Mouse (Mus musculus): ENCODE results near the gene Ttc7. TPM values are rescaled to one million over a fixed set of nuclear protein-coding genes. Genes with fewer than 3 reads are reported as not detected.

Ttc7 gene
- total RNA-seq, 2 experiments from 2014 or later, result 14.7 to 16.7 TPM

GRCm38 (mm10) chr17:87391242-87391641, 108.6 kb downstream of the Ttc7 start:
- intact Hi-C loops (cut with DNase I), result loop anchor here (2.0 to 5.0 kb wide), 2 partner anchors 56 to 284 kb away; partner anchors contain the start of genes Calm2 and Socs5
- peak; percentile 61 to 66 for DNase-seq

GRCm38 (mm10) chr17:87397088-87397487, 114.4 kb downstream of the Ttc7 start:
- intact Hi-C loops (cut with DNase I), result no loop called here
- no peak for DNase-seq

- no peak for DNase-seq
- intact Hi-C loops (cut with DNase I), result no loop called here
Observed at GRCm38 (mm10) chr17:87402444-87402843, 119.8 kb downstream of the Ttc7 start.

- DNase-seq, result no peak
- intact Hi-C loops (cut with DNase I), result no loop called here
Observed at GRCm38 (mm10) chr17:87403462-87403861, 120.8 kb downstream of the Ttc7 start.

- intact Hi-C loops (cut with DNase I), result no loop called here
- DNase-seq, result no peak
Observed at GRCm38 (mm10) chr17:87405576-87405975, 122.9 kb downstream of the Ttc7 start.

GRCm38 (mm10) chr17:87406646-87407045, 124.0 kb downstream of the Ttc7 start:
- intact Hi-C loops (cut with DNase I), result no loop called here
- DNase-seq, result no peak

GRCm38 (mm10) chr17:87418082-87418481, 135.4 kb downstream of the Ttc7 start:
- DNase-seq, result no peak

GRCm38 (mm10) chr17:87427511-87427910, 144.8 kb downstream of the Ttc7 start, which contains the start of gene Stpg4:
Gene Stpg4 (minus strand): TSS chr17:87427741.
- no peak for DNase-seq
- intact Hi-C loops (cut with DNase I), result no loop called here

More at GRCm38 (mm10) chr17:87418082-87418481, 135.4 kb downstream of the Ttc7 start:
- intact Hi-C loops (cut with DNase I), result no loop called here

- intact Hi-C loops (cut with DNase I), result no loop called here
- DNase-seq, result no peak
Observed at GRCm38 (mm10) chr17:87429431-87429830, 146.7 kb downstream of the Ttc7 start.

Other genes with a start within 250 kb of the Ttc7 start
- gene Socs5, start 175.2 kb upstream of the Ttc7 start, total RNA-seq (2021), result 10 to 100 TPM; 25.6 to 29.4 TPM
- gene Mcfd2, start 17.0 kb upstream of the Ttc7 start, total RNA-seq (2021), result 10 to 100 TPM; 44.0 to 51.0 TPM
- gene Stpg4, start 144.9 kb downstream of the Ttc7 start, total RNA-seq (2021), result not detected
- 100 to 1,000 TPM; 133 to 154 TPM for gene Calm2, start 164.0 kb downstream of the Ttc7 start, total RNA-seq (2021)

All from heart, postnatal 36 days (tissue).